Mouse (Mus musculus) cerebellum, postnatal 25 days (tissue): ENCODE results near the gene Tspan31.

Experiments used
- DNase-seq, 2 experiments: peaks; one replicate each; pipeline ENCODE4 v3.0.0; 2021; ENCODE audit warnings: mixed read lengths in 2 of 2

Tspan31 gene

GRCm38 (mm10) chr10:127070190-127071121 lies at the start of gene Tspan31:
Gene Tspan31, minus strand, starts transcription at chr10:127070264.
- peak; percentile 87 to 92 for DNase-seq

- DNase-seq: no peak
Measured at GRCm38 (mm10) chr10:127119229-127119628, 49.2 kb upstream of the Tspan31 start.

GRCm38 (mm10) chr10:127118470-127118869 lies 48.4 kb upstream of the Tspan31 start:
- DNase-seq: no peak

- no peak for DNase-seq
Measured at GRCm38 (mm10) chr10:127115068-127115467, 45.0 kb upstream of the Tspan31 start.

GRCm38 (mm10) chr10:127114408-127114807 lies 44.3 kb upstream of the Tspan31 start:
- no peak for DNase-seq

- no peak for DNase-seq
Measured at GRCm38 (mm10) chr10:127111001-127111887, 41.2 kb upstream of the Tspan31 start.

GRCm38 (mm10) chr10:127108262-127108583 lies 38.2 kb upstream of the Tspan31 start:
- no peak for DNase-seq

- DNase-seq: no peak
Measured at GRCm38 (mm10) chr10:127107563-127108261, 37.6 kb upstream of the Tspan31 start.

- no peak for DNase-seq
Measured at GRCm38 (mm10) chr10:127103631-127104030, 33.6 kb upstream of the Tspan31 start.

GRCm38 (mm10) chr10:127101151-127101550 lies 31.1 kb upstream of the Tspan31 start:
- no peak for DNase-seq

- DNase-seq: no peak
Measured at GRCm38 (mm10) chr10:127100414-127100813, 30.4 kb upstream of the Tspan31 start.

GRCm38 (mm10) chr10:127099868-127100267 lies 29.8 kb upstream of the Tspan31 start:
- no peak for DNase-seq

GRCm38 (mm10) chr10:127099191-127099590 lies 29.1 kb upstream of the Tspan31 start:
- DNase-seq: no peak

GRCm38 (mm10) chr10:127098514-127098913 lies 28.4 kb upstream of the Tspan31 start:
- DNase-seq: no peak

- DNase-seq: peak; percentile 47 to 54
Measured at GRCm38 (mm10) chr10:127094382-127094802, 24.3 kb upstream of the Tspan31 start.

- no peak for DNase-seq
Measured at GRCm38 (mm10) chr10:127092742-127093141, 22.7 kb upstream of the Tspan31 start.

- DNase-seq: peak; percentile 55 to 56
Measured at GRCm38 (mm10) chr10:127091507-127092396, 21.7 kb upstream of the Tspan31 start.

GRCm38 (mm10) chr10:127090560-127091411 lies 20.7 kb upstream of the Tspan31 start:
- DNase-seq: peak; percentile 56 to 60

GRCm38 (mm10) chr10:127085633-127086032 lies 15.6 kb upstream of the Tspan31 start:
- no peak for DNase-seq

- no peak for DNase-seq
Measured at GRCm38 (mm10) chr10:127085052-127085451, 15.0 kb upstream of the Tspan31 start.

GRCm38 (mm10) chr10:127083915-127084306 lies 13.8 kb upstream of the Tspan31 start:
- peak in 1 of 2 experiments; percentile 71 for DNase-seq
